Mouse (Mus musculus): Measurements from ENCODE around the gene H2-Eb2.

DNA sequence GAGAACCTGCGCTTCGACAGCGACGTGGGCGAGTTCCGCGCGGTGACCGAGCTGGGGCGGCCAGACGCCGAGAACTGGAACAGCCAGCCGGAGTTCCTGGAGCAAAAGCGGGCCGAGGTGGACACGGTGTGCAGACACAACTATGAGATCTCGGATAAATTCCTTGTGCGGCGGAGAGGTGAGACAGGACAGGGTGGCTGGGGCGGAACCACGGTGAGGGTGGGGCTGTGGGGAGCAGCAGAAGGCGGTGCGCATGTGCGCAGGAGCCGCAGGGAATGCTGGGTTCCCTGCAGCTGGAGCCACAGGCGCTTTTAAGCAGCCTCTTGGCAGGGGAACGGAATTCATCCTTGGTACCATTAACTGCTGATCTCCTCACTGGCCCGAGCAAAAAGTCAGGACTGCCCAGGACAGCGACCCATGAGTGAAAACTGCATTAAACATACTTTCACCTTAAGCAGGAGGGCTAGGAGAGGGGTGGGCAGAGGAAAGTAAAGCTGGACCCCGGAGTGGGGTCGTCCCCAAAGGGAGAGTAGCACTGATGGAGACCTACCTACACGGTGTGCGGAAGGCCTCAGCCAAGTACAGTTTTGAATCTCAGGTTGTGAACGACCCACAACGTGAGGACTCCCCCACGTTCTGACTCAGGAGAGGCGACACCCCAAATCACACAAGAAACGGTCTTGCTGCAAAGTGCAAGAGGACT is 15.6 kb upstream of the H2-Eb2 start:
- no peak for TF ChIP-seq CTCF (IDR thresholded peaks at IDR 0.05; ENCODE audit: low read depth)
- no peak for TF ChIP-seq EP300 (IDR thresholded peaks at IDR 0.05; ENCODE audit: low read depth)

Measured in heart, postnatal 0 days (tissue).